Mouse (Mus musculus) urinary bladder, postnatal 25 days (tissue): ENCODE results near the gene Sepsecs.

Experiments
- DNase-seq: peaks from one replicate; pipeline ENCODE4 v3.0.0; 2022; ENCODE audit warnings: low spot score

The Sepsecs gene

DNA sequence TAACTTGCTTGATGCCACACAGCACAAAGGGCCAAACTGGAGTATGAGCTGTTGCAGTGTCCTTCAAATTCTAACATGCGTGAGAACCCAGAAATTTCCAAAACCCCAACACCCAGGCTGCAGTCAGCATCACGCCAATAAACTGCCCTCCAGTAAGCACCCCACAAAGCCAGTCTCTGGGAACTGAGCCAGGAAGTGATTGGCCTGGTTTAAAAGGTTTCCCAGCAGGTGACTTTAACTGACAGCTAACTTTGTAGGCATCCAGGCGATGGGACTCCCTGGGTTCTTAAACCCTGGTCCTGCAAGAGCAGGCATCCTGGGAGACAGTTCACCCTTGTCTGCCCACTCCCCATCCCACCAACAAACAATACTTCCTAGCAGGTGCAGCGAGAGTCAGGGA is 59.2 kb downstream of the Sepsecs start:
- no peak for DNase-seq

DNA sequence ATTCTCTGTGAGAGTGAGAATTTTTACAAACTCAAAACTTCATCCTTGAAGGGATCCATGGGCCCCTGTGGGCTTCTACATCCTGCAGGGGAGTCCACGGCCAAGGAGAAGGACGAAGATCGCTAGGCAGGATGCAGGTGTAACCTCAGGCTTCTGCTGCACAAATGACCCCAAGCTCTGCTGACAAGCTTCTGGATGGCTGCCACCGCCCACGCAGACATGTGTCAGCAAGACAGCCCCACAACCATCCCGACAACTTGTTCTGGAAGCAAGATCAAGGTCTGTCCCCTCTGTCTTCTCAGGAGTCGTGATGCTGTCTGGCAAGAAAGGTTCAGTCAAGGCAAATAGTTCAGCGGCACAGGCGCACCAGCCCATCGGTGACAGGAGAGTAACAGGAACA is 59.8 kb downstream of the Sepsecs start:
- DNase-seq = no peak

DNA sequence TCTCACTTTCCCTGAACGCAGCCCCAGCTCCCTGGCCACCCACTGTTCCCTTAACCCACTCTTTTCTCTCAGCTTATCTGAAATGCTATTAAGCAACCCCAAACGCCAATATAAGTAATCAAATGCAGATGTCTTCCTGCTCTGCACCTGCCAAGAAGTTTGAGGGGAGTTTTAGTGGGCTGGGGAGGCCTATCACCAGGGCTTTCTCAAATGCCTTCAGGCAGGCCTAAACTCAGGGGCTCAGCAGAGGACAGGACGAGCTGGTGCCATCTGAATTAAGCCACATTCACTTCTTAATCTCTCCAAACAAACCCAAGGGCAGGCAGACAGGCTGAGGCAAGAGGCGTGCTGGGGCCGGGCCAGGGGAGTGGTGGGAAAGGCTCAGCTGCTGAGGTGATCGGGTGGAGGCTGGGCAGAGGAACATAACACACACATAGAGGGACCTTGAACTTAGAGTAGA is 64.9 kb downstream of the Sepsecs start:
- DNase-seq = peak; percentile 18

DNA sequence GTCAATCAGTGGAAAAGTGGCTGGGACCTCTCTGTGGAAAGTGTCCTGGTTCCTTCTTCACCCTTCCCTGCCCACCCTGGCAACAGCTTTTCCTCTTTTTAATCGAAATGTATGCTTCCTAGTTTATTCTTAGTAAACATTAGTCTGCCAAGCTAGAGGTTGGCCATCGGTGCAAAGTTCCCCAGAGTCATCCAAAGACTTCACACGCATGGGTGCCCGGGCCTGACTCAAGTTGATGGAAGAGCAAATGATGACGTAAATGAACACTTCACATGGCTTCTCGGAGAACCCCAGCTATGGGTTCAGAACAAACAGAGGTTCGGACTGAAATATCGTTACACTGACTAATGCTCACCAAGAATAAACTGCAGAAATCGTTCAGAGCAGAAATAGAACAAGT is 78.9 kb downstream of the Sepsecs start:
- no peak for DNase-seq
